Mouse (Mus musculus) brain, embryonic 14.5 days (tissue): ENCODE results near the gene Xrn2.

ENCODE experiments used
- CTCF ChIP-seq: fragments of 200-500 bp; IDR thresholded peaks from 2 replicates; pipeline ENCODE4 v1.5.1; 2012; ENCODE audit warnings: inconsistent platforms, mild to moderate bottlenecking, moderate library complexity, borderline replicate concordance; ENCODE audit not compliant: insufficient read depth, insufficient read length; ENCODE audit errors: extremely low read depth
- POLR2A ChIP-seq: fragments of 200-500 bp; IDR thresholded peaks from 2 replicates; pipeline ENCODE4 v1.6.1; 2012; ENCODE audit warnings: mild to moderate bottlenecking, inconsistent platforms, borderline replicate concordance; ENCODE audit not compliant: poor library complexity, insufficient read depth, insufficient read length, severe bottlenecking; ENCODE audit errors: extremely low read depth

DNA sequence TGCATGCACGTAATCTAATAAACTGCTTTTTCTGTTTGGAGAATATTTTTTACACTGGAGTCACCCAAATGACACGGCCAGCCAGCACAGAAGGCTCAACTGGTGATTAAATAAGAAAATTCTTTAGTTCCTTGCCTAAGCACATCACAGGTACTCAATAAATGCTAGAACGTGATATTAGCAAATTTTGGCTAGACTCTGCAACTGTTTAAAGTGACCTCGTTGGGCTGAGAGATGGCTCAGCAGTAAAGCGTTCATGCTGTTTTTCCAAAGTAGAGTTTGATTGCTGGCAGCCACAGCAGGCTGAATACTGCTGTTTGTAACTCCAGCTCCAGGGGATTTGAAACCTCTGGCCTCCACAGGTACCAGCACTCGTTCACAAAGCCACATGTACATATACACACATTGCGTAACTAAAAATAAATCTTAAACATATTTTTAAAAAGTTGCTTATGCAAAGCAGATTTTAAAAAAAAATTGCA, 614 bp upstream of the Xrn2 start:
- no peak for TF ChIP-seq POLR2A
- no peak for TF ChIP-seq CTCF
